Mouse (Mus musculus) cerebellum, adult 2 months (tissue): ENCODE measurements around the gene Ptgfr. TPM values are rescaled to one million over a fixed set of nuclear protein-coding genes. Genes with fewer than 3 reads are reported as not detected.
A peak's percentile ranks its signal among the peaks of the same experiment; 100 is the strongest.

ENCODE experiments used
- DNase-seq, 2 experiments: peaks; one replicate each; pipeline ENCODE4 v3.0.0; 2021
- H3K27ac ChIP-seq: fragments of 200-500 bp; 2 replicates; pipeline ENCODE4 v1.5.1; 2012; ENCODE audit warnings: low read length, control low read depth, inconsistent platforms; ENCODE audit not compliant: insufficient read depth
- H3K27me3 ChIP-seq: fragments of 200-500 bp; 2 replicates; pipeline ENCODE4 v1.6.1; 2012; ENCODE audit warnings: inconsistent platforms, mild to moderate bottlenecking, low read length, moderate library complexity; ENCODE audit not compliant: control insufficient read depth, insufficient read depth
- H3K4me1 ChIP-seq: fragments of 200-500 bp; 2 replicates; pipeline ENCODE4 v1.6.1; 2011; ENCODE audit warnings: low read length; ENCODE audit not compliant: control insufficient read depth, insufficient read depth
- H3K4me3 ChIP-seq: fragments of 200-500 bp; replicated peaks from 2 replicates; pipeline ENCODE3; 2011; ENCODE audit warnings: mild to moderate bottlenecking, low read depth, low read length, control low read depth; ENCODE audit not compliant: insufficient read depth
- CTCF ChIP-seq: fragments of 200-500 bp; IDR thresholded peaks from 2 replicates; pipeline ENCODE4 v1.5.1; 2011; ENCODE audit warnings: low read depth, mild to moderate bottlenecking, control low read depth, low read length, moderate library complexity, borderline replicate concordance; ENCODE audit not compliant: insufficient read depth
- POLR2A ChIP-seq: fragments of 200-500 bp; IDR thresholded peaks from 2 replicates; pipeline ENCODE4 v1.6.1; 2011; ENCODE audit warnings: low read length, control low read depth, borderline replicate concordance; ENCODE audit not compliant: insufficient read depth
- WGBS: fragments of 180-500 bp; shearing (Covaris S2); methylation state at CpG from one replicate; pipeline ENCODE4 v1.1.7; 2018; 5-methylcytosine and 5-hydroxymethylcytosine counted together
- polyA plus RNA-seq: library from polyadenylated mRNA; depleted of rRNA; stranded (reverse); fragments of >200 nt; gene quantifications from 2 replicates; pipeline ENCODE4 v1.2.3, GENCODE M21; 2012; rRNA removed

Ptgfr gene
- polyA plus RNA-seq, 1 experiment: 0.26 TPM

GRCm38 (mm10) chr3:151818265-151818664, 19.2 kb downstream of the Ptgfr start:
- Histone ChIP-seq H3K4me3 (no peak overlapping the region), H3K4me1 (no peaks in the 10 kb centered on the region), H3K27me3 (no peaks in the 10 kb centered on the region), H3K27ac (no peak overlapping the region)
- TF ChIP-seq POLR2A (no peak), CTCF (no peak)
- 83% methylated on average over 6 of the region's 6 CpGs for WGBS
- DNase-seq: no peak

- Histone ChIP-seq H3K27me3 (no peaks in the 10 kb centered on the region), H3K4me3 (no peak overlapping the region), H3K4me1 (no peaks in the 10 kb centered on the region), H3K27ac (no peak overlapping the region)
- DNase-seq: no peak
- 61% methylated on average over 2 of the region's 2 CpGs for WGBS
- TF ChIP-seq CTCF (no peak), POLR2A (no peak)
Measured at GRCm38 (mm10) chr3:151808613-151809012, 28.8 kb downstream of the Ptgfr start.

- Histone ChIP-seq H3K4me1 (no peaks in the 10 kb centered on the region), H3K4me3 (no peak overlapping the region), H3K27me3 (no peaks in the 10 kb centered on the region), H3K27ac (no peak overlapping the region)
- no peak for DNase-seq
- WGBS: 50% methylated on average over 8 of the region's 8 CpGs
- TF ChIP-seq POLR2A: no peak
- no peak for TF ChIP-seq CTCF
Measured at GRCm38 (mm10) chr3:151788622-151789021, 48.8 kb downstream of the Ptgfr start.

GRCm38 (mm10) chr3:151775089-151775488, 62.3 kb downstream of the Ptgfr start:
- TF ChIP-seq POLR2A (no peak), CTCF (no peak)
- H3K27ac ChIP-seq: no peak overlapping the region
- H3K4me3 ChIP-seq: no peak overlapping the region
- H3K4me1 ChIP-seq: no peaks in the 10 kb centered on the region
- WGBS: 73% methylated on average over 4 of the region's 4 CpGs
- DNase-seq: no peak
- H3K27me3 ChIP-seq: no peaks in the 10 kb centered on the region

- Histone ChIP-seq H3K4me1 (no peaks in the 10 kb centered on the region), H3K27ac (no peak overlapping the region), H3K27me3 (no peaks in the 10 kb centered on the region), H3K4me3 (no peak overlapping the region)
- WGBS: 46% methylated on average over 3 of the region's 3 CpGs
- TF ChIP-seq CTCF (peak; percentile 48), POLR2A (no peak)
- DNase-seq: peak; percentile 12 to 20
Measured at GRCm38 (mm10) chr3:151771074-151771473, 66.4 kb downstream of the Ptgfr start.

- H3K4me3 ChIP-seq: no peak within 1 kb of the TSS
- no peak for DNase-seq
- H3K27ac ChIP-seq: no peak within 1 kb of the TSS
- no peak for TF ChIP-seq POLR2A
- no peak for TF ChIP-seq CTCF
- H3K27me3 ChIP-seq: no peaks in the 10 kb centered on the region
- H3K4me1 ChIP-seq: no peaks in the 10 kb centered on the region
- 34% methylated on average over 7 of the region's 7 CpGs for WGBS
Measured at GRCm38 (mm10) chr3:151749737-151750136, 87.7 kb downstream of the Ptgfr start, which contains the start of gene Ifi44. TSS of gene Ifi44 (minus strand) at chr3:151749960.

- no peaks in the 10 kb centered on the region for H3K4me1 ChIP-seq
- H3K27me3 ChIP-seq: no peaks in the 10 kb centered on the region
- DNase-seq: no peak
- WGBS: 86% methylated on average over 1 of the region's 1 CpGs
- no peak overlapping the region for H3K27ac ChIP-seq
- no peak overlapping the region for H3K4me3 ChIP-seq
- TF ChIP-seq POLR2A (no peak), CTCF (no peak)
Measured at GRCm38 (mm10) chr3:151748514-151748913, 88.9 kb downstream of the Ptgfr start.

Other genes starting within 250 kb of the Ptgfr start
- 0.90 and 1.1 TPM in 2 replicates for gene Ifi44, start 87.7 kb downstream of the Ptgfr start, polyA plus RNA-seq
- not detected in 2 replicates for gene Ifi44l, start 74.7 kb downstream of the Ptgfr start, polyA plus RNA-seq